16 mouse cellular contexts compared by ENCODE assay signal in the genomic region with DNA sequence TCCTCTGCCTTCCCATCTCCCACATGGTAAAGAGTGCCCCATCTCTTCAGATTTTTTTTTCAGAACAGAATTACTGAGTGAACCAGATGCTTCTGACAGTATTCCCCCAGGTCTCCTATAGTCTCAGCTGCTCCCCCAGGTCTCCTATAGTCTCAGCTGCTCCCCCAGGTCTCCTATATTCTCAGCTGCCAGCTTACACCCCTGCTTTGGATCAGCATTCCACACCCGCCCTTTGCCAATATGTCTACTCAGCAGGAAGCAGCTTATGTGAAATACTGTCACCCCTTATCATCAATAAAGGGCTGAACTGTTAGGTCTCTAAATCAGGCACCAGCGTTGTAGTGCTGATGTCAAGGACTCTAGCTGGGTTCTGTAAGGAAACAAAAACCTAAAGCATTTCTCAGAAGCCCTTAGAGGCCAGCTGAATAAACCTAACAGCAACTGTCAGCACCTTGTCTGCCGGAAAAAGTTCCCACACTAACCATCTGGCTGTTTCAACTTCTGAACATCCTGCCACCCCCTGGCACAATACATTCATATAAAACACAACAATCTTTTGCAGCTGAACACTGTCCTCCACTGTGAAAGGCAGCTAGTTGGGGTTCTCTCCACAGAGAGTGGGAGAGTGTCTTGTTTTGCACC. TPM values are rescaled to one million over a fixed set of nuclear protein-coding genes. Genes with fewer than 3 reads are reported as not detected.
DNase-seq lines count a peak whose midpoint lies in the region; TF ChIP-seq lines count a peak whose summit lies in the region.
"Had no signal": no experiment of that assay in that cellular context is flagged by ENCODE, and none has a peak within 500 bp of the region (broad histone marks: within the 10 kb centered on the region; RNA-seq: fewer than 3 reads in every experiment).

No protein-coding gene starts in this region.

- DNase-seq in layer of hippocampus, adult 2 months (ENCODE audit: low spot score in 2 of 2) = peak in 1 of 2 experiments; percentile 25
- DNase-seq in layer of hippocampus, adult 9-10 months (ENCODE audit: low spot score) = no peak
- DNase-seq in CH12.LX (ENCODE audit: extremely low read depth) = no peak
- DNase-seq in brain, adult 2 months (ENCODE audit: low read depth, low spot score) = peak; percentile 82
- DNase-seq in right cerebral cortex, postnatal 36 days (ENCODE audit: low spot score in 2 of 2) = peak; percentile 32 to 40
- no peak for DNase-seq in lung, adult 18-20 months
- no peak for DNase-seq in ovary, postnatal 10 days (ENCODE audit: low spot score)
- no peak for DNase-seq in heart, postnatal 4 days
- DNase-seq: adrenal gland, adult 8-10 months; cerebellum, adult 8-10 months; gastrocnemius, postnatal 36 days had no signal

- no peaks in the 10 kb centered on the region for H3K79me2 ChIP-seq in CH12.LX (replicated peaks; ENCODE audit: control insufficient read depth, extremely low read depth, insufficient read depth, poor library complexity, severe bottlenecking)

- H3K36me3 ChIP-seq in CH12.LX (replicated peaks in 1 of 2; ENCODE audit: control insufficient read depth in 1 of 2, insufficient read depth in 1 of 2, low read length in 1 of 2) = no peaks in the 10 kb centered on the region
- H3K36me3 ChIP-seq: embryonic facial prominence, embryonic 15.5 days; heart, embryonic 13.5 days; lung, embryonic 15.5 days had no signal

- H3K27me3 ChIP-seq in CH12.LX (replicated peaks) = no peaks in the 10 kb centered on the region
- H3K27me3 ChIP-seq: embryonic facial prominence, embryonic 15.5 days; forebrain, embryonic 13.5 days; heart, embryonic 13.5 days; lung, embryonic 15.5 days had no signal

- peak overlapping the region; percentile 4; the same call in 1 of the 2 replicates for H3K9ac ChIP-seq in CH12.LX (ENCODE audit: insufficient read depth, low read depth)
- H3K9ac ChIP-seq: embryonic facial prominence, embryonic 15.5 days; forebrain, embryonic 13.5 days; heart, embryonic 13.5 days; lung, embryonic 15.5 days had no signal

- dilution Hi-C loops in CH12.LX (cut with MboI; ENCODE audit: extremely low pct_ligation_motif_present, extremely low pct_unique_long_range_greater_than_20kb, low sequenced_read_pairs) = no loop called here

- peak overlapping the region; percentile 12; the same call in 1 of the 2 replicates for H3K4me2 ChIP-seq in CH12.LX (ENCODE audit: insufficient read depth, low read depth, poor library complexity, severe bottlenecking)
- H3K4me2 ChIP-seq: embryonic facial prominence, embryonic 15.5 days; forebrain, embryonic 13.5 days; heart, embryonic 13.5 days; lung, embryonic 15.5 days had no signal

- H3K27ac ChIP-seq in layer of hippocampus, adult 2 months = peak overlapping the region; percentile 54
- H3K27ac ChIP-seq in CH12.LX (ENCODE audit: insufficient read depth, low read depth) = peak overlapping the region; percentile 28; the same call in 1 of the 2 replicates
- H3K27ac ChIP-seq: embryonic facial prominence, embryonic 15.5 days; forebrain, embryonic 13.5 days; heart, embryonic 13.5 days; kidney, postnatal 0 days; lung, embryonic 15.5 days had no signal

- TF ChIP-seq POLR2A in CH12.LX (IDR thresholded peaks at IDR 0.05; ENCODE audit: low read depth, low read length) = no peak

- TF ChIP-seq CTCF in layer of hippocampus, adult 2 months (conservative IDR thresholded peaks at IDR 0.05) = no peak
- TF ChIP-seq CTCF in CH12.LX (conservative IDR thresholded peaks at IDR 0.05 in 1 of 2, IDR thresholded peaks at IDR 0.05 in 1 of 2; ENCODE audit: low read depth in 2 of 2, low read length in 2 of 2) = no peak

- peaks cover 5% of the 10 kb centered on the region for H3K9me3 ChIP-seq in CH12.LX (replicated peaks; ENCODE audit: low read length)
- H3K9me3 ChIP-seq: embryonic facial prominence, embryonic 15.5 days; forebrain, embryonic 13.5 days; heart, embryonic 13.5 days; lung, embryonic 15.5 days had no signal

- no peak for TF ChIP-seq EP300 in CH12.LX (IDR thresholded peaks at IDR 0.05; ENCODE audit: low read length)

- no peak overlapping the region for H3K4me3 ChIP-seq in layer of hippocampus, adult 2 months
- no peak overlapping the region for H3K4me3 ChIP-seq in CH12.LX (replicated peaks in 1 of 3; ENCODE audit: low read depth in 2 of 3, low read length in 2 of 3, poor library complexity in 1 of 3)
- H3K4me3 ChIP-seq: embryonic facial prominence, embryonic 15.5 days; forebrain, embryonic 13.5 days; heart, embryonic 13.5 days; lung, embryonic 15.5 days had no signal

- H3K4me1 ChIP-seq in CH12.LX (ENCODE audit: control insufficient read depth in 1 of 2, insufficient read depth in 2 of 2) = peaks cover 15 to 25% of the 10 kb centered on the region in 2 experiments
- H3K4me1 ChIP-seq: embryonic facial prominence, embryonic 15.5 days; lung, embryonic 15.5 days had no signal

- TF ChIP-seq RAD21 in CH12.LX (IDR thresholded peaks at IDR 0.05; ENCODE audit: low read depth, low read length) = no peak

- in situ Hi-C loops in CH12.LX (cut with MboI; ENCODE audit: low pct_ligation_motif_present, low pct_unique_long_range_greater_than_20kb, low sequenced_read_pairs) = loop anchor here (25.0 kb wide), 1 partner anchor 757 kb away; no protein-coding TSS in a partner anchor

TF ChIP-seq in CH12.LX, 34 proteins besides CTCF, POLR2A, EP300 and RAD21:
- TF ChIP-seq JUND (conservative IDR thresholded peaks at IDR 0.05; ENCODE audit: low read depth, low read length) (no peak), MAFK (IDR thresholded peaks at IDR 0.05; ENCODE audit: insufficient replicate concordance, low read length) (0 out of 2 replicates have a peak, but pooled peaks have one; percentile 48), SMC3 (IDR thresholded peaks at IDR 0.05; ENCODE audit: low read depth, low read length) (no peak)

RNA-seq across cellular contexts. Expression of a gene that starts 25.8 kb away (rescaled TPM):
- 10 to 100 TPM; 20.8 to 22.3 TPM for total RNA-seq in layer of hippocampus, adult 2 months (2021)
- total RNA-seq in CH12.LX (2012; rRNA removed) = 15.6 and 16.3 TPM in 2 replicates
- 44.2 and 48.7 TPM in 2 replicates for total RNA-seq in CH12.LX (2014; rRNA removed)
- polyA plus RNA-seq in CH12.LX (2012; ENCODE audit: insufficient read length, low read depth) = 26.6 and 31.4 TPM in 2 replicates
- total RNA-seq in heart, postnatal 4 days (2021) = 1 to 10 TPM; 3.9 to 4.1 TPM

Comparison
In these comparisons a context has a peak if more than half of its experiments do, and no peak if none do; other contexts are left out.
1. DNase-seq: peak in brain, adult 2 months (single experiment) and right cerebral cortex, postnatal 36 days (2 of 2); none in layer of hippocampus, adult 9-10 months (single experiment), CH12.LX (single experiment), lung, adult 18-20 months (0 of 2), ovary, postnatal 10 days (single experiment) and heart, postnatal 4 days (single experiment).